Mouse (Mus musculus) liver, adult 10 weeks (tissue): ENCODE measurements around the gene Tm9sf2. TPM values are rescaled to one million over a fixed set of nuclear protein-coding genes. Genes with fewer than 3 reads are reported as not detected.

Experiments
- polyA plus RNA-seq: library from polyadenylated mRNA; stranded (reverse); fragments of 350-450 nt; fragmentation: Illumina TruSeq; extraction: RNeasy Lipid Tissue Mini Kit (QIAGEN cat#74804); gene quantifications from one replicate; pipeline ENCODE4 v1.2.3, GENCODE M21; 2014; ENCODE audit warnings: low read depth, low replicate concordance

The Tm9sf2 gene
- polyA plus RNA-seq, result 322 TPM

DNA sequence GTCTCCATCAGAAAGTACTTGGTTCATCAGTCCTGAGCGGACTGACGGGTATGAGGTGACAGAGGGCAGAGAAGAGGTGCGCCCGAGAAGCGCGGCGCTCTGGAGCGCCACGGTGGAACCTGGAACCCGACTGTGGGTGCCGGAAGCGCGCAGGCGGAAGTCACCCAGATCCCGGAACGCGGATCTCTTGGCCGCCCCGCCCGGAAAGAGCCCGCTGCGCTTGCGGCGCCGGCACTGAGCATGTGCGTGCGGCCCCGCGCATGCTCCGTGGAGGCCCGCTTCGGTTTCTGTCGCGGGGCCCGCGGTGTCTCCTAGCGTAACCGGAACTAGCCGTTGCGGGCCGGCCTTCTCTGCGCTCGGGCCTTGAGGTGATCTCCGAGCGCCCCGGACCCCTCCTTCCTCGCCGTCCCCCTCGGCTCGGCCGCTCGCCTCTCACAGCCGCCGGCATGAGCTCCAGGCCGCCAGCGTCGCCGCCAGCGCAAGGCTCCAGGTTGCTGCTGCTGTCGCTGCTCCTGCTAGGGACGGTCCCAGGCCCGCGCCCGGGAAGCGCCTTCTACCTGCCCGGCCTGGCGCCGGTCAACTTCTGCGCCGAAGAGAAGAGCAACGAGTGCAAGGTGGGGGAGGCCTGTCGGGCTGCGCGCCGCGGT is at the start of gene Tm9sf2:
Gene Tm9sf2 (plus strand): TSS at position 217 of the 647 bp plus-strand sequence.

DNA sequence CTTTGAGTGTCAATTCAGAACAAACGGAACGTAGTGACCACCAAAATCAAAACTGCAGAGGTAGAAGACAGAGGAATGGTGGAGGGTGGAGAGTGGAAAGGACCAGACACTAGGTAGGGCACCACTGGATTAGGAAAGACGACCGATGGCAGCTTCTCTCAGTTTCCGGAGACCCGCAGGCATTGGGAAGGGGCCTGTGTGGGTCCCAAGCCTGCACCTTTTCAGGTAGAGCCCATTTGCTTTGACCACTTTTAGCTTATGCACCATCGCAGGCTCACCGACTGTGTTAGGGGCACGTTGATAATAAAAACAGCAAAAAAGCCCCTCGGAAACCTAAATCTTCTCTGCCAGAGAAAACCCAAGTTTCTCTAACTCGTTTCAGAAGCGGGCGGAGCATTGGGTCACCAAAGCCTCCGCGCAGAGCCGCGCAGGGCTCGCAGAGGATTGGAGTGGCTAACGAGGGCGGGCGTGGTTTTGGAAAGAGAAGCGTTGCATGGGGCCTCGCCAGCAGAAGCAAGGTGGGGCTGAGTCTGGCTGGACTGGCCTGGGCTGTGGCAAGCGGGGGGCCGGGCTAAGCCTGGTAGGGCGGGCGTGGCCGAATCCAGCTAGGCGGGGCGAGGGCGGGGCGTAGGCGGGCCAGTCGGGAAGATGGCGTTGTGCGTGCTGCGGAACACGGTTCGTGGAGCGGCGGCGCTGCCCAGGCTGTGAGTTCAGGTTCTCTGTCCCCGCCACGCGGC is 74.4 kb downstream of the Tm9sf2 start, which contains the start of gene Clybl:
Gene Clybl (plus strand): TSS at position 627 of the 737 bp plus-strand sequence.

Other genes with a start within 250 kb of the Tm9sf2 start
- 9.3 TPM for gene Ubac2, start 228.4 kb upstream of the Tm9sf2 start, polyA plus RNA-seq
- not detected for gene Gpr18, start 191.3 kb upstream of the Tm9sf2 start, polyA plus RNA-seq
- 0.21 TPM for gene Gpr183, start 141.8 kb upstream of the Tm9sf2 start, polyA plus RNA-seq
- not detected for gene Timm8a2, start 72.4 kb upstream of the Tm9sf2 start, polyA plus RNA-seq
- 63.3 TPM for gene Clybl, start 74.7 kb downstream of the Tm9sf2 start, polyA plus RNA-seq